Mouse (Mus musculus): ENCODE results near the gene Gbp5. TPM values are rescaled to one million over a fixed set of nuclear protein-coding genes. Genes with fewer than 3 reads are reported as not detected.

Gbp5 gene
- 1 to 10 TPM; 1.7 to 2.1 TPM for total RNA-seq (2021)

DNA sequence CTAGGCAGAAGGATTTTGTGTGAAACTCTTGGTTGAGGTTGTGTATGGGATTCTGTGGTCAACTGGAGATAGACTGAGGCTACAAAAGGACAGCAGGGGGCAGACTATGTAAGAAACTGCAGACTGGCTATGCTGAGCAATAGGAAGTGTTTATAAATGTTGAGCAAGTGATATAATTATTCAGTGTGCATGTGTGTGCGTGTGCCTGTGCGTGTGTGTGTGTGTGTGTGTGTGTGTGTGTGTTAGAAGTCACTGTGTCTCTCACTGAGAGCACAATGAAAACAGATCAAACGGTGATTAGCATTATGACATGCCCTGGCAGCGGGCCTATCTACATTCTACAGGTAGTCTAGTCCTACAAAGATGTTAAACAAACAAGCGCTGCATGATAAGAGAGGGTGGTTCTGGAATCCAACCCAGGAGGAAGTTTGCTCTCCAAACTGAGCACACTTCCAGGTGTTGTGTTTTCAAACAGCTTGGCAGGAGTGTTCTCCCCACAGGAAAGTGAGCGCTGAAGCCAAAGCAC lies at the start of gene Gbp5:
Gene Gbp5, plus strand, starts transcription at position 443 of the 526 bp plus-strand sequence.
- peak; percentile 33 to 44 for DNase-seq (ENCODE audit: low spot score in 2 of 2)
- intact Hi-C loops (cut with DNase I) = loop anchor here (1.0 to 2.0 kb wide), 3 partner anchors 37 to 127 kb away; partner anchors contain the start of genes Gbp2, Gbp3 and Gbp7

DNA sequence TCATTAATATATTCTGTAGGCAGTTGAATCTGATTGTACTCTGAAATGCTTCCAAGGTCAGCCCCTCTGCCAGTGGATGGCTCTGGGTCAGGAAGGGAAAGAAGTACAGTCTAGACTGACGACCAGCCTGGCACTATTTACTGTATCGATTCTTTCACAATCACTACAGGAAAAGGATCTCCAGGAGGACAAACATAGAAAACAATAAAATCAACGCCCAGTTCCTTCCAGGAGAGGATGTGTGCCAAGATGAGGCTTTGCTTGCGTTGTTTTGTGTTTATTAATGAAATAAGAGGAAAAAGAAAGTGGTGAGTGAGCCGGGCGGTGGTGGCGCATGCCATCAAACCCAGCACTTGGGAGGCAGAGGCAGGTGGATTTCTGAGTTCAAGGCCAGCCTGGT lies 39.6 kb upstream of the Gbp5 start:
- DNase-seq (ENCODE audit: low spot score in 2 of 2) = no peak
- intact Hi-C loops (cut with DNase I) = no loop called here

GRCm38 (mm10) chr3:142459241-142459640 lies 34.5 kb upstream of the Gbp5 start:
- no peak for DNase-seq (ENCODE audit: low spot score in 2 of 2)
- intact Hi-C loops (cut with DNase I) = no loop called here

DNA sequence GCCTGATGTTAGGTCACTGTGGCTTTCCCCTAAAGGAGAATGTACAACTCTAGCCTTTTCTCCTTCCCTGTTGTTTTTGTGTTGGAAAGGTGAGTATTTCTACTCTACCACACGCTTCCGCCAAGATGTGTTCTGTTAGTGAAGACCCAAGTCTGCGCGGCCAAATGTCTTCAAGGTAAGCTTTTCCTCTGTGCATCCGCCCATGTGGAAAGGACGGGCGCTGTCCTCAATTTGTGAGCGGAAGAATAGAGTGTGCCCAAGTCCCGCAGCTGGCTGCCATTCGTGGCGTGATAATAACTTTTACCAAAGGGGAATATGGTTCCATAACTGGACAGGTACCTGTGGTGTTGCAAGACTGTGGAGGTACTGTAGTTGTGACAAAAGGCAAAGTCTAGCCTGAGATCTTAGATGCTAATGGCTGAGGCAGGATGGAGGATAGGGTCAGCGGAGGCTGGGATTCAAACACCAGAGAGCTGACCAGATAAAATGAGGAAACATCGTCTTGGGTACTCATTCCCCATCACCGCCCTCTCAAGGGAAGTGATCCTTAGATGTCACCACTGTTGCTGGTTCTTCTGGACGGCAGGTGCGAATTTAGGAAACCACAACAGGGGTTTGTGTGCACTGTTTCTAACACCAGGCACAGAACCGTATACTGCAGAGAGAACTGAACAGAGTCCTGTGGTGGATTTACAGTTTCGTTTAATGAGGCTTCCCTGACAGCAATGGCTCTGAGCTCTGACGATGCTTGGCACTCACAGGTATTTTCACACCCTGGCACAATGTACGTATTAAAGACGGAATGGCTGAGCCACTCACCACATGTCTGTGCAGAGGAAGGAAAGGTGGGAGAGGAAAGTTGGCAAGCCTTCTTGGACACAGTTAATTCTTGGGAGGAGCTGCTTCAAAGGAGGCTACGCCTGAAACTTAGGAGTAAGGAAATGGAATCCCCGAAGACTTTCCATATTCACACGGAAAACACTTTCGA lies 30.7 kb upstream of the Gbp5 start:
- peak in 1 of 2 experiments; percentile 17 for DNase-seq (ENCODE audit: low spot score in 2 of 2)
- intact Hi-C loops (cut with DNase I) = no loop called here

DNA sequence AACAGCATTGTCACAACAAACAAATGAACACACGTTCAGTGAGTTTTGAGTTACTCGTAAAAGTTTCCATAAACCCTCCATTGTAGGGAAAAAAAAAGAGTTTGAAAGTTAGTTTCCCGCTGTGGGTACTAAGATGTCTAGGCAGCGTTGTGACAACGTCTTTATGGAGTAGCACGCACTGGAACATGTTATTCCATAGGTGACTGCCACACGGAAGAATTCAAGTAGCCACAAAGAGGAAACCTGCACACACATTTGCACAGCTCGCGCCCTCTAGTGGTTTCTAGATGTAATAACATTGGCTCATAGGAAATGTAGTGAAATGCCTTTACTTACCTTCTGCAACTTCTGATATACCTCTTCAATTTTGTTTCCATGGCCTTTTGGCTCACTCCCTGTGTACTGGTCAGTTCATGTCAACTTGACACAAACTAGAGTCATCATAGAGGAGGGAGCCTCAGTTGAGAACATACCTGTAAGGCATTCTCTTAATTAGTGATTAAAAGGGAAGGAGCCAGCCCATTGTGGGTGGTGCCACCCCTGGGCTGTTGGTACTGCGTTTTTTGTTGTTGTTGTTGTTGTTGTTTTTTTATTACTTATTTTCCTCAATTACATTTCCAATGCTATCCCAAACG lies 19.3 kb upstream of the Gbp5 start:
- intact Hi-C loops (cut with DNase I) = loop anchor here (1.0 to 10.0 kb wide), 2 partner anchors 179 to 610 kb away; no protein-coding TSS in a partner anchor
- DNase-seq (ENCODE audit: low spot score in 2 of 2) = peak in 1 of 2 experiments; percentile 37

DNA sequence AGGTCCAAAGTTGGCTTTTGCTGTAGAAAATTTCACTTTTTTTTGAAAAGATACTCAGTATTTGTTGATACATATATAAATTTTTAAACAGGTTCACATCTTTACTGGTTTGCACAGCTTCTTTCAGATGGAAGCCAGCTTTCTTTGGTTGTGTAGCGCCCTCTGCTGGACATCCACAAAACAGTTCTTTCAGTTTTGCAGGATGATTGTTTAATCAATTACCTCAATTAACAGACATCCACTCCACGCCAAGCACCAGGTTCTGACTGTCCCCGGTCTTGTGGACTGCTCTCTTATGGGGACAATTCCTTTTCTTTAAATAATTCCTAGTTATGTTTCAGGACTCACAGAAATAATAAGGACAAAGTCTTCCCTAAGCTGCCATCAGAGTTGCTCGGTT lies 17.9 kb upstream of the Gbp5 start:
- DNase-seq (ENCODE audit: low spot score in 2 of 2) = peak; percentile 57 to 61
- intact Hi-C loops (cut with DNase I) = loop anchor here (10.0 kb wide), 1 partner anchor 611 kb away; no protein-coding TSS in a partner anchor

DNA sequence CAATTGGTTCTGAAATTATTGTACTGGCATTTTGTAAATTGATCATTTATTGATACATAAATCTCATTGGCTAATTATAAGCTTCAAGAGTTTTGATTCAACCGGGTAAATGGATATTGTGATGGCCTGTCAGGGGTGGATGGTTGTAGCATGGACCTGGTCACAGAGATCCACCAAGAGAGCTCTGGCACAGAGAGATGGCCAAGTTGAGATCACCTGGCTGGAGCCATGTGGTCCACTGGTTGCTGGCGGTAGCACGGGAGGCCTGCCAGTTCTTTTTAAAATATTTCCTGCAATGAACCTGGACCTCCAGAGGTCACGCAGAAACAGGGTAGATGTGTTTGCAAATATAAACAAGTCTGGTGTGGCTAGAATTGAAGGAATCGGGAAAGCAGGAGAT lies 15.9 kb upstream of the Gbp5 start:
- DNase-seq (ENCODE audit: low spot score in 2 of 2) = no peak
- intact Hi-C loops (cut with DNase I) = loop anchor here (10.0 kb wide), 1 partner anchor 613 kb away; no protein-coding TSS in a partner anchor

DNA sequence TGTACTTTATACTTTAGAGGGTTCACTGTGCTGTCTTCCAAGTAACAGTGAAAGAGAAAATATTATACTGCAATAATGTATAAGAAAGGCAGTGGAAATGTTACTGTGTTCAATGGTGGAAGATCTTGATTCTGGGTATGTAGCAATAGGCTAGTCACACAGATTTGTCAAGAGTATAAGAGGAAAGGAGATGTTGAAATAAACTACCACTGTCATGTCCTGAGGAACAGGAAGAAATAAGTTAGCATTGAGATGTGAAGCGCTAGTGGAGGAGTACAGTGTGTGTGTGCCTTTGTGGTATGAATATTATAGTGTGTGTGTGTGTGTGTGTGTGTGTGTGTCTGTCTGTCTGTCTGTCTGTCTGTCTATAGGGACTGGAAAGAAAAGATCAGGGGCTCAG lies 15.4 kb upstream of the Gbp5 start:
- intact Hi-C loops (cut with DNase I) = loop anchor here (10.0 kb wide), 1 partner anchor 614 kb away; no protein-coding TSS in a partner anchor
- no peak for DNase-seq (ENCODE audit: low spot score in 2 of 2)

DNA sequence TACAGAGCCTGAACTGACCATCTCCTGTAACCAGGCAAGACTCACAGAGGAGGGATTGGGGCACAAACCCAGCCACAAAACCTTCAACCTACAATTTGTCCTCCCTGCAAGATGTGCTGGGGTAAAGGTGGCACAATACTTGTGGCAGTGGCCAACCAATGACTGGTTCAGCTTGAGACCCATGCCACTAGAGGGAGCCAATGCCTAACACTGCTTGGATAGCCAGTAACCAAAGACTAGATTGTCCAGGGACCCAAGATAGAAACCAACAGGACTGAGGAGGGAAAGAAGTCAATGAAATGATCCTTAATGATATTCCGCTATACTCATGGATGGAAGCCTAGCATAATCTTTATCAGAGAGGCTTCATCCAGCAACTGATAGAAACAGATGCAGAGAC lies 3.3 kb upstream of the Gbp5 start:
- peak; percentile 54 to 72 for DNase-seq (ENCODE audit: low spot score in 2 of 2)
- intact Hi-C loops (cut with DNase I) = loop anchor here (1.0 to 2.0 kb wide), 3 partner anchors 156 to 218 kb away; no protein-coding TSS in a partner anchor

- intact Hi-C loops (cut with DNase I) = loop anchor here (2.0 kb wide), 1 partner anchor 36 kb away; the partner anchor contains the start of gene Gbp7
Measured at GRCm38 (mm10) chr3:142495146-142495655, 1.4 kb downstream of the Gbp5 start.

GRCm38 (mm10) chr3:142496113-142497101 lies 2.6 kb downstream of the Gbp5 start:
- no peak for DNase-seq (ENCODE audit: low spot score in 2 of 2)
- intact Hi-C loops (cut with DNase I) = no loop called here

More at GRCm38 (mm10) chr3:142495146-142495655, 1.4 kb downstream of the Gbp5 start:
- no peak for DNase-seq (ENCODE audit: low spot score in 2 of 2)

DNA sequence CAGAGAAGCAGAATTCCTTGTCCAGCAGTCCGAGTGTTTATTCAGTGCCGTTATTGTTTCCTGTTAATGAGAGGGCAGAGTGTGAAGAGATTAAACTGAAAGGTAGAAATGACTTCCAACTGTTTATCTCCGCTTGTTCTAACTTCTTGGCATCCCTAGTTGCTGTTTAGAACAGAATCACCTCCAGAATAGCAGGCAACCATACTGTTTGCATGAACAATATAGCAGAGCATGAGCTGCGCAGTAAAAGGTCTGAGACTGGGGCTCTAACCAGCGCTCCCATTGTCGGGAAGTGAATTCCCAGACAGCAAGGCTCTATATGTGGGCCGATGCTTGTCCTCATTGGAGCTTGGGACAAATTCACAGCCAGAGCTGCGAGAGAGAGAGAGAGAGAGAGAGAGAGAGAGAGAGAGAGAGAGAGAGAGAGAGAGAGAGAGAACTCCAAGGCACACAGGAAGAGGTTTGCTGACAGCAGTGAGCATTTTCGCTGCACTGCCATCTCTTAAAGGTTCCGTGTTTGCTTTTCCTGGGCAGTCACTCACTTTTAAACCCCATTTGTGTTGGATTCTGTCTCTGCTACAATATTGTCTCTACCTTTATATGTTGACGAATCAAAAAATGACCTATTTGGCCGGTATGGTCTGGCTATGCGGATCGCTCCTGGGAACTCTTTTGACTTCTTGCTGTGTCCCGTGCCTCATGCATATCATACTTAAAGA lies 3.5 kb downstream of the Gbp5 start:
- DNase-seq (ENCODE audit: low spot score in 2 of 2) = no peak
- intact Hi-C loops (cut with DNase I) = no loop called here

GRCm38 (mm10) chr3:142498941-142499340 lies 5.2 kb downstream of the Gbp5 start:
- no peak for DNase-seq (ENCODE audit: low spot score in 2 of 2)
- intact Hi-C loops (cut with DNase I) = no loop called here

GRCm38 (mm10) chr3:142528116-142528515 lies 34.3 kb downstream of the Gbp5 start:
- no peak for DNase-seq (ENCODE audit: low spot score in 2 of 2)
- intact Hi-C loops (cut with DNase I) = no loop called here

- no peak for DNase-seq (ENCODE audit: low spot score in 2 of 2)
Measured at GRCm38 (mm10) chr3:142529597-142529996, 35.8 kb downstream of the Gbp5 start.

DNA sequence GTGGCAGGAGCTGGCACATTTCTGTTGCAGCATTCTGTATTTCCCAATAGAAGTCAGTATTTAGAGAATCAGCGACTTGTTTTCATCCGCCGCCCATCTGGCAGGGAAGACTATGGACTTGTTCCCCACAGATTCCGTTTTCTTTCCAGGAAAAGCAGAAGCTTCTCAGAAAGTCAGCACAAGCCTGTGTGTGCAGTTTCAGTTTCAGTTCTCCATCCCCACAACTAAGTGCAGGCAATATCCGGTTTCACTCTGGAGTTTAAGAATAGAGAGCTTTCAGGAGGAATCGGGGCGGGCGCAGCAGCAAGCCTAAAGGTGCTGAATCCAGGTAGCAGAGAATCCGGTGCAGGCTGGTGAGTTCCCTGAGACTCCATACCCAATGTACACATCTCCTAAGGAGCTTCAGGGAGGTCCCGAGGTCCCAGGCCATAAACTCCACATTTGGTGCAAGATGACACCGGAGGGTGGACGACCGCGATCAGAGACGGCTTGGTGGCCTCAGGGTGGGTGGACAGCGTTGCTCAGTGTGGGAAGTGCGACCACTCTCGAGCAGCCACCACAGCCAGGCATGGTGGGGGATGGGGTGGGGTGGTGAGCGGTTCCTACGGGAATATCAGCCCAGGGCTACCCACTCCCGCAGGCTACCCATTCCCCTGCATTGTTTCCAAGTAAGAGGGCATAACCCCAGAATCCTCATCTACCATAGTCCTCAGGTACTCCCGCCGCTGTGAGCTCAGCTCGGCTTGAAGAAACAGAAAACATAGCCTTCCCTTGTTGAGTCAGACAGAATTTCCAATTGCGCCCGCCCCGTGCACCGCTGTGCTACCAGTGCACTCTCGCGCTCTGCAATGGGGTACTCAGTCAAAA lies 36.5 kb downstream of the Gbp5 start, which contains the start of gene Gbp7:
Gene Gbp7, plus strand, starts transcription at position 256 of the 867 bp plus-strand sequence.
- intact Hi-C loops (cut with DNase I) = loop anchor here (2.0 kb wide), 1 partner anchor 36 kb away; no protein-coding TSS in a partner anchor
- peak; percentile 35 to 51 for DNase-seq (ENCODE audit: low spot score in 2 of 2)

More at GRCm38 (mm10) chr3:142529597-142529996, 35.8 kb downstream of the Gbp5 start:
- intact Hi-C loops (cut with DNase I) = no loop called here

GRCm38 (mm10) chr3:142531595-142531994 lies 37.8 kb downstream of the Gbp5 start:
- intact Hi-C loops (cut with DNase I) = loop anchor here (2.0 kb wide), 1 partner anchor 37 kb away; no protein-coding TSS in a partner anchor
- DNase-seq (ENCODE audit: low spot score in 2 of 2) = no peak
